Mouse (Mus musculus): Measurements from ENCODE around the gene Nr2c2. TPM values are rescaled to one million over a fixed set of nuclear protein-coding genes. Genes with fewer than 3 reads are reported as not detected.
"Not testable (repeated sequence)": the region's sequence is repeated elsewhere in the genome, so short reads cannot be mapped to it uniquely, and the experiment has no call there.

Nr2c2 gene
- polyA plus RNA-seq, 1 experiment from 2014 or later: 18.5 TPM

DNA sequence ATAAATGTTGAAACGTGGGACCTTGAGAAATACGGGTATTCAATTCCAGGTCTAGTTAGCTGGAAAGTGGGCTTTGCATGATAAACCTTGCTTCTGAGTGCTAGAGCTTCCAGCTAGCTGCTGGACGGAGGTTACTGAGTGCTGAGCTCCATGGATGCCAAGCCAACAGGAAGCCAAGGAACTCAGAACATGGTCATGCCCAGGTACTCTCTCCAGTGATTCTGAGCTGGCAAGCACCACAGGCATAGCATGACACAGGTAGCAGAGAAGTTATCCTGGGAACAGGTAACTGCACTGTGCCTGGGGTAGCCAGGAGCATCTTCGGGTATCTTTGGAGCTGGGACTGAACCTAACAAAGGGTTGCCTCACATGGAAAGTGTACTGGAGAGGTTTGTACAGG, 8.4 kb upstream of the Nr2c2 start:
- H3K27me3 ChIP-seq (replicated peaks): no peaks in the 10 kb centered on the region; the same call in 1 of the 2 replicates
- H3K36me3 ChIP-seq: no peaks in the 10 kb centered on the region; the same call in 1 of the 2 replicates
- no peaks in the 10 kb centered on the region for H3K9me3 ChIP-seq (replicated peaks)
- no peak overlapping the region for H3K9ac ChIP-seq
- H3K4me3 ChIP-seq: no peak overlapping the region
- H3K27ac ChIP-seq (ENCODE audit: poor library complexity, severe bottlenecking): no peak overlapping the region
- no peak overlapping the region for H3K4me2 ChIP-seq
- no peak for ATAC-seq (ENCODE audit: insufficient number of reproducible peaks, low FRiP score)
- no peaks in the 10 kb centered on the region for H3K4me1 ChIP-seq (replicated peaks)
- WGBS: 74% methylated on average over 4 of the region's 4 CpGs

DNA sequence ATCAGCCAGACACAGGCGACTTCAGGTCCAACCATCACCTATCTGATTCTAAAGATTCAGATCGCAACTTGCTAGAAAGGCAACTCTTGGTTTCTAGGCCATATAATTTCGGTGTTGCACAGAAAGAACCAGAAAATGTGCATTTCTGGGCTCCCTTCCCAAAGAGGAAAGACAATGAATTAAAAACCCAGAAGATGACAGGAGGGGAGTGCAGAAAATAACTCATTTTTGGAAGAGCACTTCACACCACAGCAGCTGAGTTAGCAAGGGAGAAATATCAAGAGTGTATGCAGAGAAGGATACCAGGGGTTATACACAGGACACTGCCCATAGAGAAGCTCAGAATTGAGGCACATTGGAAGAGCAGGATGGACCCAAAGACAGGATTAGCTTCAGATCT, 6.3 kb upstream of the Nr2c2 start:
- Histone ChIP-seq H3K36me3 (no peaks in the 10 kb centered on the region; the same call in 1 of the 2 replicates), H3K4me3 (no peak overlapping the region), H3K9ac (no peak overlapping the region), H3K27me3 (replicated peaks) (no peaks in the 10 kb centered on the region; the same call in 1 of the 2 replicates), H3K27ac (ENCODE audit: poor library complexity, severe bottlenecking) (no peak overlapping the region), H3K9me3 (replicated peaks) (no peaks in the 10 kb centered on the region), H3K4me2 (no peak overlapping the region), H3K4me1 (replicated peaks) (0 out of 2 replicates have a peak, but pooled peaks cover under 1% of the 10 kb centered on the region)
- WGBS: 68% methylated on average over 3 of the region's 3 CpGs
- ATAC-seq (ENCODE audit: insufficient number of reproducible peaks, low FRiP score): no peak

DNA sequence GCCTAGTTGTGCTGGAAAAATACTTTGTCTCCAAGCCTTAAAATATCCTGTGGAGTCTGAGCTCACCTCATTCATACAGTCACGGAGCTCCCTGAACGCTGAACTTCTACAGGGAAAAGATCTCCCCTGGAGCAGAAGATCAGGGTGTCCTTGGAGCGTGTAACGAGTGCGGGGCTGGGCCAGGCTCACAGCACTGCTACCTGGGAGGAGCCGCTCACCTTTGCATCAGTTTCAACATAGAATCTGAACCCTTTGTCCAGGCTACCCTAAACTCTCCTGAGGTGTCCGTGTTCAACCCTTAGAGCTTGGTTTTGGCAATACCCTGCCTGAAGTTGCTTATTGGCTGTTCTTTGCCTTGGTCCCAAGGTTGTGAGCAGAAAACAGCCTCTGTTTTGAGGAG, 2.0 kb upstream of the Nr2c2 start:
- peaks cover 16% of the 10 kb centered on the region for H3K4me1 ChIP-seq (replicated peaks)
- not testable (repeated sequence) for H3K27me3 ChIP-seq (replicated peaks); H3K4me3 ChIP-seq; H3K4me2 ChIP-seq; H3K9ac ChIP-seq; ATAC-seq (ENCODE audit: insufficient number of reproducible peaks, low FRiP score); H3K27ac ChIP-seq (ENCODE audit: poor library complexity, severe bottlenecking); H3K9me3 ChIP-seq (replicated peaks); H3K36me3 ChIP-seq
- WGBS: 81% methylated on average over 7 of the region's 7 CpGs

DNA sequence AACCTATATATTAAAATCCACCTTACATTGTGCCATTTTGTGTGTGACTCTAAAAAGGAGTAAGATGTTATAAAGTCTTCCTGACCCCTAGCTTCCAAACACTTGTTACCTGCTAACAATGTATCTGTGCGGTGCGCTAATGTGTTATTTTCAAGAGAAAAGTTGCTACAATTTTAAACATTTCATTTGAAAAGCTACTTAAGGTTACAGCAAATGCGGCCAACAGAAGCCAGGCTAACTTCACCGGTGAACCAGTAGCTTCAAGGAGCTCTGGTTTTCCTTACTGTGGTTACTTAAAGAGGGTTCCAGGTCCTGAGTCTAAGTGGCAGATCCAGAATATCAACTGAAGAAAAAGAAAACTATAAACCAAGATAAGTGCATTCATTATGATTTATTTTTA, 1.2 kb upstream of the Nr2c2 start:
- 91% methylated on average over 4 of the region's 4 CpGs for WGBS
- H3K9ac ChIP-seq: no peak overlapping the region
- no peak for ATAC-seq (ENCODE audit: insufficient number of reproducible peaks, low FRiP score)
- no peaks in the 10 kb centered on the region; the same call in 1 of the 2 replicates for H3K36me3 ChIP-seq
- H3K4me2 ChIP-seq: no peak overlapping the region
- H3K27ac ChIP-seq (ENCODE audit: poor library complexity, severe bottlenecking): no peak overlapping the region
- H3K27me3 ChIP-seq (replicated peaks): no peaks in the 10 kb centered on the region
- H3K4me1 ChIP-seq (replicated peaks): peaks cover 25% of the 10 kb centered on the region
- H3K4me3 ChIP-seq: no peak overlapping the region
- no peaks in the 10 kb centered on the region for H3K9me3 ChIP-seq (replicated peaks)

DNA sequence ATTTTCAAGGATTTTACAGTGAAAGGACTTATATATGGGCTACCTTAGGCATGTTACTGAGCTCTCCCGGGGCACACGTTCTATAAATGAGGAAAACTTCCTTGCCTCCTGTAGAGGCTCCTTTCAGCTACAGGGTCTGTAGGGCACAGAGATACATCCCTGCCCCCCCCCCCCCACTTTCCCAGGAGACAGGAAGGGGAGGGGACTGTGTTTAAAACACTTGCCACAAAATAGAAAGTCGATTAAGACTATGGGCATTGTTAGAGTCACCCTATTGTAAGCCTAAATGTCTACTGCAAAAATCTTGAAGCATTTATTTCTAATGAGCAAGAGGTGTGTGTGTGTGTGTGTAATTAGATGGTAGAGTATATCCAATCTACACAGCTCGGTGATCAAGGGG, 693 bp upstream of the Nr2c2 start:
- WGBS: 7% methylated on average over 4 of the region's 4 CpGs
- Histone ChIP-seq H3K4me2 (peak overlapping the region; percentile 78), H3K4me3 (peak overlapping the region; percentile 77), H3K9ac (peak overlapping the region; percentile 94), H3K36me3 (no peaks in the 10 kb centered on the region; the same call in 1 of the 2 replicates), H3K4me1 (replicated peaks) (peaks cover 29% of the 10 kb centered on the region), H3K27ac (ENCODE audit: poor library complexity, severe bottlenecking) (peak overlapping the region; percentile 98), H3K9me3 (replicated peaks) (no peaks in the 10 kb centered on the region), H3K27me3 (replicated peaks) (no peaks in the 10 kb centered on the region)
- no peak for ATAC-seq (ENCODE audit: insufficient number of reproducible peaks, low FRiP score)

DNA sequence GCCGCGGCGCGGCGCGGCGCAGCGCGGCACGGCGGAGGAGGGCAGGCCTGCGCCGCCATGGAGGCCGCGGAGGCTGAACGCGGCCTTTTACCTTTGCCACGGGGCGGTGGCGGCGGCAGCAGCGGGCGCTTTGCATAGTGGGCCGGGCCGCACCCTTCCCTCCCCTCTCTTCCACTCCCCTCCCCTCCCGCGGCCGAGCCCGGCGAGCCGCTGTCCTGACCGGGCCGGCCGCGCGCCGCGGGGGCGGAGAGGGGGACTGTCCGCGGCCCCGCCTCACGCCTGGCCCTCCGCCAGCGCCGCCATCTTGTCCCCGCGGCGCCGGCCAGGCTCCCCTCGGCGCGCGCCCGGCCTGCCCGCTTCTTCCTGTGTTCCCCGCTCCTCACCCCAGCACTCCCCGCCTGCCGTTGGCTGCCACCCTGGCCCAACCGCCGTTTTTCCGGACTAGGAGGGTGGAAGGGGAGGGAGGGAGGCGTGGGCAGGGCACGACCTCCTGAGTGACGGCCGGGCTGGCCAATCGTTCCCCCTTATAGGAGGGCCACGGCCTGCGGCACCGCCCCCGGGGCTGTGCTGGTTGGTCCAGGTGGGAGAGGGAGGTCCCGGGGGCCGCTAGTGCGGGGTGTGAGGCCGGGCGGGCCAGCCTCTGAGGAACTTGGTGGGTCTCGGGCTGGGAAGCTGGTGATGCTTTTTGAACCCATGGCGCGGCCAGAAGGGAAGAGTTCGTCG, 738 bp downstream of the Nr2c2 start:
- Histone ChIP-seq H3K9me3 (replicated peaks) (no peaks in the 10 kb centered on the region), H3K27ac (ENCODE audit: poor library complexity, severe bottlenecking) (peak overlapping the region; percentile 98), H3K36me3 (no peaks in the 10 kb centered on the region; the same call in 1 of the 2 replicates), H3K27me3 (replicated peaks) (no peaks in the 10 kb centered on the region), H3K9ac (peak overlapping the region; percentile 94), H3K4me1 (replicated peaks) (peaks cover 29% of the 10 kb centered on the region), H3K4me3 (peak overlapping the region; percentile 77), H3K4me2 (peak overlapping the region; percentile 78)
- WGBS: under 1% methylated on average over 49 of the region's 81 CpGs
- ATAC-seq (ENCODE audit: insufficient number of reproducible peaks, low FRiP score): peak; percentile 99

DNA sequence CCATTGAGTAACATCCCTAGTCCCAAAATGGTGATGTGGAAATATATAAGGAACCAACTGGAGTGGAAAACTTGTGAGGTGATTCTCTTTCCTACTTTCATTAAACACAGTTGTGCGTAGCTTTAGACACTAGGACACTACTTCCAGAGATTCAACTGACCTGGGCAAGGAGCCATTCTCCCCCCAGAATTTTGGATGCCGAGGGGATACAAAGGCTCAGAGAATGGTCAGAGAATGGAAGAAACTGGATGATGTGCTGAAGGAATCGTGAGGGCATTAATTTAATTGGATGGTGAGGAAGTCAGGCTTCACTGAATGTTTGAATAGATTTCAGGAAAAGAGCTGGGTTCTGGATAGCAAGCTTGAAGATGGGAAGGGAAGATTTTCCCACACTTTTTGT, 1.5 kb downstream of the Nr2c2 start:
- no peaks in the 10 kb centered on the region for H3K27me3 ChIP-seq (replicated peaks)
- 44% methylated on average over 3 of the region's 3 CpGs for WGBS
- H3K4me2 ChIP-seq: peak overlapping the region; percentile 76
- peaks cover 29% of the 10 kb centered on the region for H3K4me1 ChIP-seq (replicated peaks)
- H3K9me3 ChIP-seq (replicated peaks): no peaks in the 10 kb centered on the region
- peak overlapping the region; percentile 77 for H3K4me3 ChIP-seq
- H3K36me3 ChIP-seq: no peaks in the 10 kb centered on the region
- ATAC-seq (ENCODE audit: insufficient number of reproducible peaks, low FRiP score): no peak
- H3K27ac ChIP-seq (ENCODE audit: poor library complexity, severe bottlenecking): peak overlapping the region; percentile 70
- peak overlapping the region; percentile 78 for H3K9ac ChIP-seq

DNA sequence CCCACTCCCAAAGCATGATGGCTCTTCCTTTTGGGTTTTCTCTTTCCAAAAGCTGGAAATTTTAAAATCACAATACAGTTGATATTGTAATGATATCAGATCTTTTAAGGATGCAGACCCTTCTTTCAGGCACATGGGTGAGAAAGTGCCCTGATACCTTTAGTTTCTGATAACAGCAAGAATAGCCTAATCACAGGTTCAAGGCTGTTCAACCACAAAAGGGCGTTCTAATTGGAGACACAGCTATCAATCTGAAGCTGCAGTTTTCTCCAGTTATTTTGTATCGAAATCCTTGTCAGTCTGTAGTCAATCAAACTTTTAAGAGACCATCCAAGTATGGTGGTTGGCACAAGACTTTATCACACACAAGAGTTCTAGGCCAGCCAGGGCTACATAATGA, 2.7 kb downstream of the Nr2c2 start:
- no peak for ATAC-seq (ENCODE audit: insufficient number of reproducible peaks, low FRiP score)
- Histone ChIP-seq H3K9me3 (replicated peaks) (no peaks in the 10 kb centered on the region), H3K4me1 (replicated peaks) (peaks cover 29% of the 10 kb centered on the region), H3K9ac (no peak overlapping the region), H3K4me2 (no peak overlapping the region), H3K27ac (ENCODE audit: poor library complexity, severe bottlenecking) (no peak overlapping the region), H3K4me3 (no peak overlapping the region), H3K27me3 (replicated peaks) (no peaks in the 10 kb centered on the region), H3K36me3 (no peaks in the 10 kb centered on the region)
- WGBS: 75% methylated on average over 2 of the region's 2 CpGs

DNA sequence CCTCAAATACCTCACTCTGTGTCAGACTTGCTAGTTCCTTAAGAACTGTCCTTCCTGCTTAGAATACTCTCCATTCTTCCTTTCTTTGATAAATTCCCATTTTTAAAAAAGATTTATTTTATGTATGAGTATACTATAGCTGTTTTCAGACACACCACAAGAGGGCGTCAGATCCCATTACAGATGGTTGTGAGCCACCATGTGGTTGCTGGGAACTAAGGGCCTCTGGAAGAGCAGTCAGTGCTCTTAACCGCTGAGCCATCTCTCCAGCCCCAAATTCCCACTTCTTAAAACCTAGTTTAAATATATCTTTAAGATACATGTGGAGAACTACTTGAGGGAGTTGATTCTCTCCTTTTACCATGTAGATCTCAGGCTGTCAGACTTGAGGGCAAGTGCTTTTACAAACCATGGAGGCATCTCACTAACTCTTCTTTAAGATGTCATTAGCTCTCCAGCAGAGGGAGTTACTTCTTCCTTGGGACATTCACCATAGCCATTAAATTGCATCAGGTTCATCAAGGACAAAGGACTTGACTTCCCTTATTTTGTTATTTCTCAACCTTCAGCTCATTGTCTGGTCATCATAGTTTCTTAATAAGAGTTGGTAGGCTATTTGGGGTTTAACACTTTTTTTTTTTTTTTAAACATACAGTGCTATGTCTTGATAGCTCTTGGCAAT, 9.6 kb downstream of the Nr2c2 start:
- no peak overlapping the region for H3K27ac ChIP-seq (ENCODE audit: poor library complexity, severe bottlenecking)

DNA sequence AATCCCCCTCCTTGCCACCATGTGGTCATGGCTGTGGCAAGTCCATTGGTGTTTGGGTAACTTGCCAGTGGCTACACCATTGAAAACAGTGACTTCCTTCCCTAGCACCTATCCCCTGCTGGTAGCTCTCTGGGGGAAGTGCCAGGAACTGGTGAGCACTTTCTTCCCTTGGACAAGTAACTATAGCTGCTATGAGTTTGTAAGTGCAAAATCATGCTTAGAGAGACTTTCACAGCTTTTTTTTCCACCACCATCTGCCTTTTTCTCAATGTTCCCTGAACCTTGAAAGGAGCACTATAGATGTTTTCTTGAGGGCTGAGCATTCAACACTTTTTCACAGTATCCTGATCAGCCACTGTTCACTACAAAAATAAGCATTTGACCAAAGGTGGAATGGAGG, 33.4 kb downstream of the Nr2c2 start:
- H3K4me3 ChIP-seq: no peak overlapping the region
- H3K36me3 ChIP-seq: no peaks in the 10 kb centered on the region
- ATAC-seq (ENCODE audit: insufficient number of reproducible peaks, low FRiP score): no peak
- H3K27me3 ChIP-seq (replicated peaks): no peaks in the 10 kb centered on the region
- no peak overlapping the region for H3K27ac ChIP-seq (ENCODE audit: poor library complexity, severe bottlenecking)
- H3K9me3 ChIP-seq (replicated peaks): no peaks in the 10 kb centered on the region
- no peak overlapping the region for H3K9ac ChIP-seq
- no peak overlapping the region for H3K4me2 ChIP-seq
- H3K4me1 ChIP-seq (replicated peaks): no peaks in the 10 kb centered on the region

More for the DNA sequence above, 9.6 kb downstream of the Nr2c2 start:
- Histone ChIP-seq H3K4me2 (no peak overlapping the region), H3K9ac (no peak overlapping the region), H3K36me3 (no peaks in the 10 kb centered on the region), H3K27me3 (replicated peaks) (no peaks in the 10 kb centered on the region), H3K4me1 (replicated peaks) (peaks cover 12% of the 10 kb centered on the region), H3K4me3 (no peak overlapping the region), H3K9me3 (replicated peaks) (no peaks in the 10 kb centered on the region)
- no peak for ATAC-seq (ENCODE audit: insufficient number of reproducible peaks, low FRiP score)
- WGBS: 62% methylated on average over 2 of the region's 2 CpGs

DNA sequence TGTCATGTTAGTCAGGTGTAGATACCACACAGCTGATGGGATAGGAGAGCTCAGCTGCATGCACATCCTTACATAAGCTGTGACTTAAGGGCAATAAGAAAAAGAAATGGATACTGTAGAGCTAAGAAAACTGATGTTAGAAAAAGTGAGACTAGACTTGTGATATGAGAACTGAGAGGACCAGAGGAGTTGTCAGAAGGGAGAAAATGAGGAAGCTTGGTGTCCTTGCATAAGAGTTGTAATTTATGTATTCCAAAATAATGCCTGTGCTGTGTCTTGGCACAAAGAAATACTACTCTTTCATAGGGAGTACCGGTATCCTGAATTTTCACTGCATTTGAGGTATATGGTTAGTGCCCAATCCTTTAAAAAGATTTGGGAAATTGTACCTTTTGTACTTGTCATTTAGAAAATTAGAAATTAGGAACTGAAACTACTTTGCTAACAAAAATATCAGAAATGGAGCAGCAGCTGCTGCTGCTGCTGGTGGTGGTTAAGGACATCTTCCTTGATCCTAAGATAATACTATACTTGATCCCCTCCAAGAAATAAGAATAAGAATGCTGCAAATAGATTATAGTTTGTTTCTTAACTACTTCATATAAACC, 35.8 kb downstream of the Nr2c2 start:
- Histone ChIP-seq H3K36me3 (no peaks in the 10 kb centered on the region), H3K4me3 (no peak overlapping the region), H3K9me3 (replicated peaks) (no peaks in the 10 kb centered on the region), H3K9ac (no peak overlapping the region), H3K27ac (ENCODE audit: poor library complexity, severe bottlenecking) (no peak overlapping the region), H3K27me3 (replicated peaks) (no peaks in the 10 kb centered on the region), H3K4me2 (no peak overlapping the region), H3K4me1 (replicated peaks) (peaks cover 12% of the 10 kb centered on the region)
- WGBS: 100% methylated on average over 1 of the region's 1 CpGs
- no peak for ATAC-seq (ENCODE audit: insufficient number of reproducible peaks, low FRiP score)

Data from heart, embryonic 12.5 days (tissue).